Mouse (Mus musculus): ENCODE data around the gene Lingo3.

DNA sequence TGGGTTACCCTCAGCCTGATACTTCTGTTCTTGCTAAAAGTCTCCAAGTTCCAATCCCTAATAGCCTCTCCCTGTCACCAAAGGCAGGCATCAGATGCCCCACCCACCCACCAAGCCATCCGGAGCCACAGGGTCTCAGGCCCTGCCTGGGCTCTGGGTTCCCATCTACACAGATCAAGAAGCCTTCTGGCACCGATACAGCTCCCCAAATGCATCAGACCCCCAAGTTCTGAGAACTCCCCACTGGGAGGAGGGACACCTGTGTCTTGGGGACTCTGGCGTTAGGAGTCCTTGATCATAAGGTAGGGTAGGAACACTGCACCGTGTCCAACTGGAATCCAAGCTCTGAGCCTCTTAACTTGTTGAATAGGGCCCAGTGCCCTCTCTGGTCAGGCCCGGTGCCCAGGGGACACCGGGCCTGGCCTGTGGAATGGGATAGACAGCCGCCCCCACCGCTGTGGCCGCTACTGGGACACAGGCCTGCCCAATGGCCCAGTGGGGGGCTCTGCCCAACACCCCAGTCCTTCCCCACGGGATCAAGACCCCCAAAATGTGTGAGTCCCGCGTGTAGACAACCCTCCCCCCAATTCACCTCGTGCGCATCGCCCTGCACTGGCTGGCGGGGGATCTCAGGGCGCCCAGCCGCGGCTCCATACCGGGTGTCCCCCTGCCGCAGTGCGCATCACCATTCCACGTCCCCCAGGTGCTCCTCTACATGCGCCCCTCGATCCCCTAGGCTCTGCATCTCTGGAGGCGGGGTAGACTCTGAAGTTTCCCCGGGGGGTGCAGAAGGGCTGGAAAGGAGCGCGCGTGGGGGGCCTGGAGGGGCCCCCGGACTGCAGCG is 530 bp downstream of the Lingo3 start:
- no peak for TF ChIP-seq FLI1 (IDR thresholded peaks at IDR 0.05; ENCODE audit: low read length)
- TF ChIP-seq GATA1 (IDR thresholded peaks at IDR 0.05; ENCODE audit: borderline replicate concordance, low read length): no peak

Measured in megakaryocyte, embryonic 14.5 days (primary cell).